Mouse (Mus musculus): ENCODE measurements around the gene Kif3c. TPM values are rescaled to one million over a fixed set of nuclear protein-coding genes. Genes with fewer than 3 reads are reported as not detected.

Kif3c gene
- total RNA-seq, 2 experiments from 2014 or later, result 1.8 to 2.5 TPM

GRCm38 (mm10) chr12:3422786-3423185, 57.9 kb downstream of the Kif3c start:
- no peak for ATAC-seq (ENCODE audit: poor library complexity, severe bottlenecking)

DNA sequence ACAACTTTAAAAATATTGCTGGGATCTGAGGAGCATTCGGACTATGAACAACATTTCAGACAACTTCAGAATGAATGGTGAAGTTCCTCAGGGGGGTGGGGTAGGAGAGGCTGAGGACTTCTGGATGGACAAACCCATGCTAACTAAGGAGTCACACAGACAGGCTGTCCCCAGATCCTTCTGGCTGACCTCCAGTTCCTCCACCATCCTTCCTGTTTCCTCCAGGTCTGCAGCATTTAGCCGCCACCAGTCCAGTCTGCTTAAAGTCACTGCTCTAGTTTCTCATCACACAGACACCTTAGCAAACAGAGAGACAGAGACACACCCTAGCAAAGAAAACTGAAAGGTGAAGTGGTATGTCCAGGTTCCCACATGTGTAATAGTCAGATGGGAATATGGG, 59.2 kb downstream of the Kif3c start:
- no peak for ATAC-seq (ENCODE audit: poor library complexity, severe bottlenecking)

GRCm38 (mm10) chr12:3425375-3426341, 60.7 kb downstream of the Kif3c start:
- no peak for ATAC-seq (ENCODE audit: poor library complexity, severe bottlenecking)

DNA sequence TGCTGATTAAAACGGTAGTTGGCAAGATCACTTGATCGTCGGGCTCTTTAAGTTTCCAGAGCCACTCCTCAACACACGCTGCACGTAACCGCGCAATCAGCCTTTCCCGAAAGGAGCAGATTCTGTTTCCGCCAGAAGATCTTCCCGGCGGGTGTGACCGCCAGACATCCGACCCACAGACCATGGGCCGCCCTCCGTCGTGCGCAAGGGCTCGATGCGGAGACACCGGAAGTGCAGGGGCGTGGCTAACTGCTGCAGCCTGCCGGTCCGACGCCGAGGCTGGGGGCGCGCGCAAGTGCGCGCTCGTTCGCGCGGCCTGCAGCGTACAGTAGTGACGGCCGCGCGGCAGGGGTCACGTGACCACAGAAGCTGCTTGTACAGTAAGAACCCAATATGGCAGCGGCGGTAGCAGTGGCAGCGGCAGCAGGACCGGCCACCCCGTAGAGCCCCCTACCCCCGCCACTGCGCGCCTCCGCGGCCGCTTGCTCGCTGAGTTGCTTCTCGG, 61.6 kb downstream of the Kif3c start, which contains the start of gene Asxl2:
Gene Asxl2 (plus strand): TSS at position 328 of the 505 bp plus-strand sequence.
- ATAC-seq (ENCODE audit: poor library complexity, severe bottlenecking), result peak; percentile 90

DNA sequence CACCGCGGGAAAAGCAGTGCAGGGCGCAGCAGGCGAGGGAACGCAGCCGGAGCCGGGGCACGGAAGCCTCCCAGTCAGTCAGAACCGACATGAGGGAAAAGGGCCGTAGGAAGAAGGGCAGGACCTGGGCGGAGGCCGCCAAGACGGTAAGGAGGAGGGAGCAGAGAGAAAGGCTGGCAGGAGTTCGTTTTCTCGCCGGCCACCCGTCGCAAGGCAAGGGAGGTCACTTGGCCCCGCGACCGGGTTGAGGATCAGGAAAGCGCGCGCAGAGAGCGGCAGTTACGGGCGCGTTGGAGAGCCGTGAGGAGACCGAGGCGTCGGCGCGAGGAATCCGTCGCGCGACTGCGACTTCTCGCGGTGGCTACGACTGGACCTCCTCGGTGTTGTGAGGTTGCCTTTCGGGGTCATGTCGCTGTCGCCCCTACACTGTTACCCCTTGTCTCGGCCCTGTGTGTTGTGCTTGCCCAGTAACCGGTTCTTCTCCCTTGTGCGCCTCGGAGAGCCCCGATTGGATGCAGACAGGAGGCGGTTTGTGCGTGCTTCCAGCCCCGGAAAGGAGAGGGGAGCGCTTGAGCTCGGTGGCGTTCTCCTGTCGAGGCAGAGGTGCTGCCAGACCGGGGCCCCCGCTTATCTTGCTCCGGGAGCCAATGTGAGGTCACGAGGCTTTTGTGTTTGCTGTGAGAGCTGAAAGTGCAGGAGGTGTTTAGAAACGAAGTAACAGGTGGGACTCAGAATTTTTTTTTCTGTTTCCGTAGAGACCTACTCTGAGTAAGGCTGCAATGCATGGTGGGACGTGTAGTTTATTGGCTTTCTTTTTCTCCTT, 62.3 kb downstream of the Kif3c start:
- peak; percentile 69 for ATAC-seq (ENCODE audit: poor library complexity, severe bottlenecking)

DNA sequence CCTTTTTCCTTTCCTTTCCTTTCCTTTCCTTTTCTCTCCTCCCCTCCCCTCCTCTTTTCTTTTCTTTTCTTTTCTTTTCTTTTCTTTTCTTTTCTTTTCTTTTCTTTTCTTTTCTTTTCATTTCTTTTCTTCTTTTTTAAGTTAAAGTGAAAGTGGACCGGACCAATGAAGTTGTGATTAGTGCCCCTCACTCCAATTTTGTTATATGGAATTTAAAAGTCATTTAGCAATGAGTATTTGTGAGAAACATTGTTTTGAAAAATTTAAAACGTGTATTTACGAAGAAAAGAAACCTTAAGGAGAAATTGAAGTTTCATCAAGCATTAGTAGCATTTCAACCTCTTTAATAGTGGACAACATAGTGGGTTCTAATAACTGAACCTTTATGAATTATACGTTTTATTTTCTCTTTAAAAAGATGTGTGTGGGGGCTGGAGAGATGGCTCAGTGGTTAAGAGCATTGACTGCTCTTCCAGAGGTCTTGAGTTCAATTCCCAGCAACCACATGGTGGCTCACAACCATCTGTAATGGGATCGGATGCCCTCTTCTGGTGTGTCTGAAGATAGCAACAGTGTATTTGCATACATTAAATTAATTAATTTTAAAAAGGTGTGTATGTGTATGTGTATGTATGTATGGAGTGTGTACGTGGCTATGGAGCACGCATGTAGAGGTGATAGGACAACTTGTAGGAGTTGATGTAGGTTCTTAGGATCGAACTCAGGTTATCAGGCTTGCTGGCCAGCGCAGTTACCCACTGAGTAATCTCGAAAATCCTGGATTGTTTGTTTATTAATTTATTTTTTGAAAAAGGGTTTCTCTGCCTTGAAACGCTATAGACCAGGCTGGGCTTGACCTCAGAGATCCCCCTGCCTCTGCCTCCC, 63.2 kb downstream of the Kif3c start:
- no peak for ATAC-seq (ENCODE audit: poor library complexity, severe bottlenecking)

DNA sequence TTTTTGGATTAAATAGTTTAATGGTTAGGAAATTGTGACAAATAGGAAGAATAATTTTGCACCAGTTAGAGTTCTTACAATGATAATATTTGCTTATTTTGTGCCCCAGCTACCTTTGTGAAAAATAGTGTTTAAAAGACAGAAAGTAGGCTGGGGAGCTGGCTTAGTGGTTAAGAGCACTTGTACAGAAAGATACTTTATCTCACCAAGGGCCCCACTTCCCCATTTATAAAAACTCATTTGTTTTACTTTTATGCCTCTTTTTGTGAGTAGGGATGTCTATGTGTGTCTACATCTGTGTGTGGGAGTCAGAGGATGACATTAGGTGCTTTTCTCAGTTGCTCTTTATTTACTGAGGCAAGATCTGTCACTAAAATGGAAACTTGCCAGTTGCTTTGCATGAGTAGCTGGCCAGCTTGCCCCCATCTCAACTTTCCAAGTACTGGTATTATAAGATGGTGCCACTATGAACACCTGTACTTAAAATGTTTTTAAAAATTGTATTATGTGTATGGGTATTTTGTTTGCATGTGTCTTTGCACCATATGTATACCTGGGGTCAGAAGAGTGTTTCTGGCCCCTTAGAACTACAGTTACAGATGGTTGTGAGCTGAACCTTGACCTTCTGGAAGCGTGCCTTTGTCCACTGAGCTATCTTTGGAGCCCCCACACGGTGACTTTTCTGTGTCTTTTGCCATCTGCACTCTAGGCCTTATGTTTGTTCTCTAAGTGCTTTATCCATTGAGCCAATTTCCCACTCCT, 64.9 kb downstream of the Kif3c start:
- ATAC-seq (ENCODE audit: poor library complexity, severe bottlenecking), result no peak

DNA sequence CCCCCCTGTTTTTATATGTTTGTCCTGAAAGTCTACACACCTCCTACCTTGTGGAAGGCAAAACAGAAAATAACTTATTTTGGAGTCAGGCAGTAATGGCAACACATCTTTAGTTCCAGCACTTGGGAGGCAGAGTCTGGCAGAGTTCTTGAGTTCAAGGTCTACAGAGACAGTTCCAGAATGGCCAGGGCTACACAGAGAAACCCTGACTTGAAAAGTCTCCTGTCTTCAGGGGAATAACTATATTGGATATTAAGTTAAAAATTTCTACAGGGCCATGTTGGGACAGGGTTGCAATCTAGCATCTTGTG, 65.5 kb downstream of the Kif3c start:
- no peak for ATAC-seq (ENCODE audit: poor library complexity, severe bottlenecking)

DNA sequence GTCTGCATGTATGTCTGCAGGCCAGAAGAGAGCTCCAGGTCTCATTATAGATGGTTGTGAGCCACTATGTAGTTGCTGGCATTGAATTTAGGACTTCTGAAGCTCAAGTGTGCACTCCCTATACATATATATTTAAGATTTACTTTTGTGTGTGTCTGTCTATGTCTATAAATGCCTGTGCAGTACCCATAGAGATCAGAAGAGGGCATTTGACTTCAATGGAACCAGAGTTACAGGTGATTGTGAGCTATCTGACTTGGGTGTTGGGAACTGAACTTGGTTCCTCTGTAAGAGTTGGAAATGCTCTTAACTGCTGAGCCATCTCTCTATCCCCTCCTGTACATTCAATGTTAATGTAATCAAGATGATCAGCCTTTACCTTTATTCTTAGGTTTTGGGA, 66.1 kb downstream of the Kif3c start:
- ATAC-seq (ENCODE audit: poor library complexity, severe bottlenecking), result no peak

- ATAC-seq (ENCODE audit: poor library complexity, severe bottlenecking), result no peak; the same call in 1 of the 2 replicates
Observed at GRCm38 (mm10) chr12:3433736-3434135, 68.8 kb downstream of the Kif3c start.

DNA sequence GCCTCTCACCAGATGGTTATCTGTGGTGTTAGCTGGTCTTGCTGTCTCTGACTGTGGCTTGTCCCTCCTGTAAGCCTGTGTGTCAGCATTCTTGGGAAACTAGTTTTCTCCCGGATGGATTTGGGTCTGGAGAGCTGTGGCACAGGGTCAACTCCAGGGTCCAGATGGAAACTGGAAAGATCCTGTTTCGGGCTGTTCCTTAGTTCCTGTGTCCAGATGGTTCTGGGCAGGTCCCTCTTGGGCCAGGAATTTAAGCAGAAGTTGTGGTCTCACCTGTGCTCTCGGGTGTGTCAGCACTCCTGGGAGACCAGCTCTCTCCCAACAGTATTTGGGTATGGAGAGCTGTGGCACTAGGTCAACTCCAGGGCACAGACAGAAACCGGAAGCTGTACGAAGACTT, 71.5 kb downstream of the Kif3c start:
- no peak for ATAC-seq (ENCODE audit: poor library complexity, severe bottlenecking)

- peak; percentile 60; the same call in 1 of the 2 replicates for ATAC-seq (ENCODE audit: poor library complexity, severe bottlenecking)
Observed at GRCm38 (mm10) chr12:3437815-3438214, 72.9 kb downstream of the Kif3c start.

- 0 out of 2 replicates have a peak, but pooled peaks have one; percentile 10 for ATAC-seq (ENCODE audit: poor library complexity, severe bottlenecking)
Observed at GRCm38 (mm10) chr12:3440916-3441315, 76.0 kb downstream of the Kif3c start.

DNA sequence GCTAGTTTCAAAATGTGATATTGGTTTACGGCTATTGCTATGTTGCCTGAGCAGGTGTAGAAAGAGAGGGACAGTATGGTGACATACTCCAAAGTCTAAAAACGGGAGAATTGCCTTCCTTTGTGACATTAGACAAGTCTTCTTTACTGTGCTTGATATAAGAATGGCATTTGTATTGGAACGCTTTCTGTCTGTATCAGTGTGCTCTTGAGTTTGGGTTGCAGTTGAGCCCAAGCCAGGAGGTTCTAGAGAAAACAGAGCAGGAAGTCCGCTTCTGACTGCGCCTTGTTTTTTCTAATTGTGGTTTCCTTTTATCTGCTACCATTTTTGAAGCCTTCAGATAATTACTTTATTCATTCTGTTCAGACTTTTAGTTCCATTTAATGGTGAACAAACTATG, 76.4 kb downstream of the Kif3c start:
- ATAC-seq (ENCODE audit: poor library complexity, severe bottlenecking), result peak; percentile 51

DNA sequence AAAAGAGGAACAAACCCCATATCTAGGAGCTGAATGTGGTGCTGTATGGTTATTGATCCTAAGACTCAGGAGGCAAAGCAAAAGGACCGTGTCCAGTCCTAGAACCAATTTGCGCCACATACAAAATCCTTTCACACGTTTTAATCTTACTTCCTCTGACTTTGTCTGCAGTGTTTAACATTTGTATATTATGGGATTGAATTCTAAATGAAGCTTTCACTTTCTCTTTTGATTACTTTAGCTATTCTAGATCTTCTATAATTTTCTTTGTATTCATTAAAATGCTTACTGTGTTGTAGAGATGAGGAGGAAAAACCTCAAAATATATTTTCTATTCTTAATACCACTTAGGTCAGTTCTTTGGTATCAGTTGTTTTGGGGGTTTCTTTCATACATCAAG, 88.6 kb downstream of the Kif3c start:
- no peak for ATAC-seq (ENCODE audit: poor library complexity, severe bottlenecking)

Other genes with a start within 250 kb of the Kif3c start
- 68.7 and 74.6 TPM in 2 replicates for gene Rab10, start 55.2 kb upstream of the Kif3c start, total RNA-seq (2015)
- 94.9 and 96.9 TPM in 2 replicates for gene Rab10, start 55.2 kb upstream of the Kif3c start, total RNA-seq (2017)
- gene Asxl2, start 61.7 kb downstream of the Kif3c start, total RNA-seq (2015), result 33.5 and 38.8 TPM in 2 replicates
- gene Asxl2, start 61.7 kb downstream of the Kif3c start, total RNA-seq (2017), result 29.0 and 41.9 TPM in 2 replicates
- gene Dtnb, start 207.2 kb downstream of the Kif3c start, total RNA-seq (2015), result 9.1 and 14.8 TPM in 2 replicates
- gene Dtnb, start 207.2 kb downstream of the Kif3c start, total RNA-seq (2017), result 8.1 and 28.5 TPM in 2 replicates